Mouse (Mus musculus): ENCODE data around the gene Cyb5d1. TPM values are rescaled to one million over a fixed set of nuclear protein-coding genes. Genes with fewer than 3 reads are reported as not detected.
"Not testable (repeated sequence)": the region's sequence is repeated elsewhere in the genome, so short reads cannot be mapped to it uniquely, and the experiment has no call there.

Gene Cyb5d1
- polyA plus RNA-seq, 1 experiment from 2014 or later, result 27.4 TPM

DNA sequence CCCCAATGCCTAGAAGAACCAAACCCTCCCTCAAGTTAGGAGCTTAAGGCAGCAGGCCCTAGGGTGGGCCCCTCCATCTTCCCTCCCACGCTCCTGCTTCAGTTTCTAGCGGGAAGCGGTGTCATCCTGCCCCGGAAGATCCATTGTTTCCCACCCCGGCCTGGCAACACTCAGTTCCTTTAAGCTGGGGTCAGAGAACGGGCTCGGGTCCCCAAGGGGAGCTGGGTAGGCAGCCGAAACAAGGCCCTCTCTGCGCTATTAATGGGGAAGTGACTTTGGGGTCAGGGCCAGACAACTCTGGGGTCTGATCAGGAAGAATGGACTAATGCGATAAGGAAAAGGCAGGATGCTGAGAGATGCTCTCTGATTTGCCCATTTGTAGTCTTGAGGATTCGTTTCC, 1.3 kb upstream of the Cyb5d1 start:
- peaks cover 10% of the 10 kb centered on the region for H3K27me3 ChIP-seq (ENCODE audit: insufficient read depth, poor library complexity, severe bottlenecking)
- peaks cover 57% of the 10 kb centered on the region for H3K4me1 ChIP-seq
- DNase-seq (ENCODE audit: low spot score), result peak; percentile 76
- no peaks in the 10 kb centered on the region for H3K9me3 ChIP-seq
- peaks cover 29% of the 10 kb centered on the region for H3K36me3 ChIP-seq
- peak overlapping the region; percentile 77 for H3K4me3 ChIP-seq
- WGBS, result 19% methylated on average over 11 of the region's 11 CpGs
- peak overlapping the region; percentile 99 for H3K27ac ChIP-seq

DNA sequence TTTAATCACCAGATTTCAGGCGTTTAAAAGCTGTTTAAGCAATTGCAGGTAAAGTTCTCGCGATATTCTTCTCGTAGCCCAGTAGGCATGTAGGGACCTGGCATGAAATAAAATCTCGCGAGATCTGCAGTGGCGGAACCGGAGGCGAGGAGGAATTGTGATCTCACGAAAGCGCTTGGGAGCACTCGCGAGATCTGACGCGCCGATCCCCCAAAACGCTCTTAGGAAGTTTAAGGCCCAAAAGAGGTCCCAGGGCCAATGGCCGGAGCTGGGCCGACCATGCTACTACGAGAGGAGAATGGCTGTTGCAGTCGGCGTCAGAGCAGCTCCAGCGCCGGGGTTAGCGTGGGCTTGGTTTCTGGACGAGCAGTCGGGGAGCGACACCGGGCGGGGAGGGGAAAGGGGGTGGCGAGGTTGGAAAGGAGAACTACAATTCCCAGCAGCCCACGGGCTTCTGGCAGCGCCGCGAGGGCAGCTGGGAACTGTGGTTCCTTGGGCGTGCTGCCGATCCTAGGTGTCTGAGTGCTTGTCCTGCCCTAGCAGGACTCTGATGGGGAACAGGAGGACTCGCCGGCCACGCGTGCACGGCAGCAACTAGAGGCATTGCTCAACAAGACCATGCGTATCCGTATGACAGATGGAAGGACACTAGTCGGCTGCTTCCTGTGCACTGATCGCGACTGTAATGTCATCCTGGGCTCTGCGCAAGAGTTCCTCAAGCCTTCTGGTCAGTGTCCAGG, 373 bp upstream of the Cyb5d1 start:
- under 1% methylated on average over 48 of the region's 48 CpGs for whole genome bisulfite sequencing
- Histone ChIP-seq H3K27ac (peak overlapping the region; percentile 99), H3K36me3 (peaks cover 20% of the 10 kb centered on the region), H3K4me1 (peaks cover 49% of the 10 kb centered on the region), H3K9me3 (no peaks in the 10 kb centered on the region), H3K4me3 (peak overlapping the region; percentile 77), H3K27me3 (ENCODE audit: insufficient read depth, poor library complexity, severe bottlenecking) (peaks cover 8% of the 10 kb centered on the region)
- peak; percentile 99 for DNase-seq (ENCODE audit: low spot score)

DNA sequence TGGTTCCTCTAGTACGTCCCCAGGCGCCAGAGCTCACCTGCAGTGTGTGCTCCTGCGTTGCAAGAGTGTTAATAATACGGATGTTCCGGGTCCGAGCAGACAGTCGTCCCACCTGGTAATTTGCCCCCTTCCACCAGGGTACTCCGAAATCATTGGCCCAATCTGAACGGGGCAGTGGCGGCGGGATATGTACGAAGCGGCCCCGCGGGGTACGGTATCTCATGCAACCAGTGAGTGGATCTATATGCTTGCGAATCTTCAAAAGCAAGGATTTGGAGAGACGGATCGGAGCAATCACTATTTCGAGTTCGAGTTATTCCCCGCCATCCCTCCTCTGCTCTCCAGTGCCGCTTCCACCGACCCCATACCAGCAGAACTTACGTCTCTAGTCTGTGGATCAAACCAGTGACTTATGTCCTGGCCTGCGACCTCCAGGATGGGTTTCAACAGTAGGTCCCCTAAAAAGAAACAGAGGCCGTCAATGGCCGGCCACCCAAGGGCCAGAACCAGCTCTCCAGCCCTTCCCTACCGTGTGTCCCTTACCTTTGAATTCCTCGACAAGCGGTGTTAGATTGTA, 752 bp downstream of the Cyb5d1 start:
- WGBS, result 3% methylated on average over 31 of the region's 31 CpGs
- not testable (repeated sequence) for H3K27me3 ChIP-seq (ENCODE audit: insufficient read depth, poor library complexity, severe bottlenecking); H3K36me3 ChIP-seq; H3K9me3 ChIP-seq
- H3K4me3 ChIP-seq, result peak overlapping the region; percentile 77
- H3K27ac ChIP-seq, result peak overlapping the region; percentile 99
- DNase-seq (ENCODE audit: low spot score), result peak; percentile 74
- H3K4me1 ChIP-seq, result peaks cover 39% of the 10 kb centered on the region

DNA sequence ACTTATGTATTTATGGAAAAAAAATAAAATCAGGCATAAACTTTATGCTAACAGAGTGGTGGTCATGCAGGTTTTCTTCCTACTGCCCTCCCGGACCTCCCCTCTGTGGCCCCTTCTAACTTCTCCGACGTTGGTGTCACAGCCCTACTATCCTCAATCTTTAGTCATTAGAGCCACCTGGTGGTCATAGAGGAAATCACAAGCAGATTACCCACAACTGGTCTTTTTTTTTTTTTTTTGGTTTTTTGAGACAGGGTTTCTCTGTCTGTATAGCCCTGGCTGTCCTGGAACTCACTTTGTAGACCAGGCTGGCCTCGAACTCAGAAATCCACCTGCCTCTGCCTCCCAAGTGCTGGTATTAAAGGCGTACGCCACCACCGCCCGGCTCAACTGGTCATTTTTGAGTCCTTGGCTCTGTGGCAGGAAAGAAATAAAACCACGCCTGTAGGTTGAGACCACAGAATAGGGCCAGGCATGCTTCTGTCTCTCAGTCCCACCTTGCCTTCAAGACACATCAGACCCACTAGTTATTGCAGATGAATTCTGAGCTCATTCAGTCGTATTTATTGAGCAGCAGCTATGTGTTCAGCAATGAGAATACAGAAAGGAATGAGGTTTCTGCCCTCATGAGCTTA, 4.9 kb downstream of the Cyb5d1 start:
- H3K4me1 ChIP-seq, result peaks cover 4% of the 10 kb centered on the region; the same call in 1 of the 2 replicates
- H3K4me3 ChIP-seq, result no peak overlapping the region
- no peaks in the 10 kb centered on the region for H3K9me3 ChIP-seq
- H3K36me3 ChIP-seq, result 0 out of 2 replicates have a peak, but pooled peaks cover 4% of the 10 kb centered on the region
- H3K27me3 ChIP-seq (ENCODE audit: insufficient read depth, poor library complexity, severe bottlenecking), result no peaks in the 10 kb centered on the region
- DNase-seq (ENCODE audit: low spot score), result peak; percentile 72
- 48% methylated on average over 10 of the region's 10 CpGs for WGBS
- H3K27ac ChIP-seq, result no peak overlapping the region

DNA sequence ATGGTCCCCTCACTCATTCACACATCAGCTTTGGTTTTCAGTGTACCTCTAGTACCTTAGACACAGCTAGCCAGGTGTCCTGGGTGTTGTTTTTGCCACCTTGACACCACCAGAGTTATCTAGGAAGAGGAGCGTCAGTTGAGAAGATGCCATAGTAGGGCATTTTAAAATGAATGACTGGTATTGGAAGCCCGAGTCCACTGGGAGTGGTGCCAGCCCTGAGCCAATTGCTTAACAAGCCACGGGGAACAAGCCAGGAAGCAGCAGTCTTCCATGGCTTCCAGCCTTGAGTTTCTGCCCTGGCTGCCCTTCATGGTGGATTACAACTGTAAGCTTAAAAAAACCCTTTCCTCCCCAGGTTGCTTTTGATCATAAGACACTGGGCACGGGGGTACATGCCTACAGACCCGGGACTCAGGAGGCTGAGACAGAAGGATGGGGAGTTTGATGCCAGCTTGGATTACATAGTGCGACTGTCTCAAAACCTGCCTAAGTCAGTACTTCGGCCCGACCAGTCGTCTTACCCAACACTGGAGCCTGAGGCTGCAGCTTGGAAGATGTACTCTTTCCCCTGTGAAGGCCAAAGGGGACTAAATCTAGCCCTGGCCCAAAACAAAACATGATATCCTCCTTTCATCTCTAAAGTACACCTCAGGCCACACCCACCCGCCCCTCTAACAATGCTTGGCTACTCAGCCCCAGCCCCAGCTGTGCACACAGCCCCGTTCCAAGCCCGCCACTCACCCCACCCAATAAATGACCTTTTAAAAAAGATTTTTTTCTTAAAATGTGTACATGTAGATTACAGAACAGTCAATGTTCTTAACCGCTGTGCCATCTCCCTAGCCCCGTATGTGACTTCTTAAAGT, 5.7 kb downstream of the Cyb5d1 start:
- Histone ChIP-seq H3K9me3 (no peaks in the 10 kb centered on the region), H3K27me3 (ENCODE audit: insufficient read depth, poor library complexity, severe bottlenecking) (no peaks in the 10 kb centered on the region), H3K27ac (0 out of 2 replicates have a peak overlapping the region, but pooled peaks have one; percentile 39), H3K4me1 (peaks cover 4% of the 10 kb centered on the region; the same call in 1 of the 2 replicates), H3K36me3 (0 out of 2 replicates have a peak, but pooled peaks cover 4% of the 10 kb centered on the region), H3K4me3 (no peak overlapping the region)
- WGBS, result 73% methylated on average over 14 of the region's 14 CpGs
- DNase-seq (ENCODE audit: low spot score), result peak; percentile 69

DNA sequence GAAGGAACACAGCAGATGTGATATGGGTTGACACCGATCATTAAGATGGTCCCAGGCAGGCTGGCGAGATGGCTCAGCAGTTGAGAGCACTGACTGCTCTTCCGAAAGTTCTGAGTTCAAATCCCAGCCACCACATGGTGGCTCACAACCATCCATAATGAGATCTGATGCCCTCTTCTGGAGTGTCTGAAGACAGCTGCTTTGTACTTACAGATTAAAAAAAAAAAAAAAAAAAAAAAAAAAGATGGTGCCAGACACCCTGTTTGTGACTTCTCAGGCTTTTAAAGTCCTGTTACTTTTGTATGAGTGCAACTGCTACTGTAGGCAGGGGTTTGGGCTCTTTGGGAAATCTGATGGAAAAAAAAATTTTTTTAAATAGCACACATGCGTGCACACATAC, 6.8 kb downstream of the Cyb5d1 start:
- H3K4me1 ChIP-seq, result no peaks in the 10 kb centered on the region

DNA sequence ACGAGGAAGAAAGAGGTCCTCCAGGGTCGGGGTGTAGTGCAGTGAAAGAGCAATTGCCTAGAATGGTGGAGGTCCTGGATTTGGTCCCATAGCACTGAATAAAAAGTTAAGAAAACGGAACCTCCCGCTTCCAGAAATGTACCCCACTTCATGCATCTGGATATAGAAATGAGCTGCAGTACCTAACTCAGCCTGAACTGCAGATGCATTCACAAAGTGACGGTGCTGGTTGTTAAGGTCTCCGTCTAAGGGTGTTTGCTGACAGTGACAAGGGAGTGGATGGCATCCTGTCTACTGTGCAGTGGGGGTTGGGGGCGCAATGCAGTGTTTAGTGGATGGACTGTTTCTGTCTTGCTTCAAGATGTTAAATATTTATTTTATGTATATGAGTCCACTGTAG, 8.7 kb downstream of the Cyb5d1 start:
- DNase-seq (ENCODE audit: low spot score), result no peak
- Histone ChIP-seq H3K27ac (no peak overlapping the region), H3K27me3 (ENCODE audit: insufficient read depth, poor library complexity, severe bottlenecking) (no peaks in the 10 kb centered on the region), H3K9me3 (no peaks in the 10 kb centered on the region), H3K4me3 (no peak overlapping the region), H3K4me1 (peaks cover 7% of the 10 kb centered on the region; the same call in 1 of the 2 replicates), H3K36me3 (no peaks in the 10 kb centered on the region)
- 76% methylated on average over 7 of the region's 7 CpGs for WGBS

More for the DNA sequence above, 6.8 kb downstream of the Cyb5d1 start:
- Histone ChIP-seq H3K4me3 (no peak overlapping the region), H3K27ac (no peak overlapping the region), H3K36me3 (0 out of 2 replicates have a peak, but pooled peaks cover 4% of the 10 kb centered on the region), H3K9me3 (no peaks in the 10 kb centered on the region), H3K27me3 (ENCODE audit: insufficient read depth, poor library complexity, severe bottlenecking) (no peaks in the 10 kb centered on the region)
- WGBS, result 94% methylated on average over 4 of the region's 4 CpGs
- DNase-seq (ENCODE audit: low spot score), result no peak

DNA sequence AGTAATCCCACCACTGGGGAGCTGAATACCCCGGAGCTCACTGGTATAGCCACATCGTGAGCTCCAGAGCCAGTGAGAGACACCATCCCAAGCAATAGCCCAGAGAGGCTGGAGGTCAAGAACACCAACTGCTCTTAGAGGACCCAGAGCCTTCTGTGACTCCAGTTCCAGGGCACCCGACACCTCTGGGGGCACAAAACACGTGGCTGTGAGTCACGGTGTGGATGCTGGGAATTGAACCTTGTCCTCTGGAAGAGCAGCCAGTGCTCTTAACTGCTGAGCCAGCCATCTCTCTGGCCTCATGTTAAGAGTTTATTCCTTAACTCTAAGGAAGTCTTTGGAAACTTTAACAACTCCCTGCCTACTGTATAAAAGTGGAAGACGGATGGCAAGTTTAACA, 10.5 kb downstream of the Cyb5d1 start:
- Histone ChIP-seq H3K4me3 (no peak overlapping the region), H3K27ac (no peak overlapping the region), H3K36me3 (no peaks in the 10 kb centered on the region), H3K9me3 (no peaks in the 10 kb centered on the region), H3K4me1 (peaks cover 14% of the 10 kb centered on the region), H3K27me3 (ENCODE audit: insufficient read depth, poor library complexity, severe bottlenecking) (no peaks in the 10 kb centered on the region)
- WGBS, result 80% methylated on average over 6 of the region's 6 CpGs
- peak; percentile 53 for DNase-seq (ENCODE audit: low spot score)

DNA sequence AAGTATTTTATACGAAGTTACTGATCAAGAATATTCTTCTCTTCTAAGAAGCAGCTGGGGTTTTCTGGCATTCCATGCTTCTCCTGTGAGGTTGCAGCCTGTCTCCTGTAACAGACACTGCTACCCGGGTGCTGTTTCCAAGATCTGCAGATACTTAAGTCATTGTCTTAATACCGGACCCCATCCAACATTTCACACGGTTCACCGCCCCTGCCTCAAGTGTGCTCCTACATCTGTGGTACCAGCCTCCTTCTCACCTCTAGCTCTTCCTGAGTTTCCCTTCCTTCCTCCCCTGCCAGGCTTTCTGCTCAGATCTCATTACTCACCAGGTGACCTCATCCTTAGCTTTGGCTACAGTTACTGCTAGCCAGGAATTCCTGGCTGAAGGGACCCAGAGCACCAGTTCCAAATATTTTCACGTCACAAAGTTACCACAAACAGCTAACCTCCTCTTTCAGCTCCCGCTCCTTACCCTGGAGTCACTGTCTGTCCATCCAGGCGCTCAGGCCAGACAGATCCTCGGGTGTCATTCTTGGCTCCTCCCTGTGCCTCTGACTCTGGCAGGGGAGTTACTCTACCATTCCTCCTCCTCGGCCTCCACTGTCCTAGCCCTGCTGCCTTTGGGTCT, 12.8 kb downstream of the Cyb5d1 start:
- Histone ChIP-seq H3K4me1 (peaks cover 20% of the 10 kb centered on the region), H3K27me3 (ENCODE audit: insufficient read depth, poor library complexity, severe bottlenecking) (no peaks in the 10 kb centered on the region), H3K36me3 (peaks cover 3% of the 10 kb centered on the region; the same call in 1 of the 2 replicates), H3K9me3 (no peaks in the 10 kb centered on the region), H3K27ac (0 out of 2 replicates have a peak overlapping the region, but pooled peaks have one; percentile 43), H3K4me3 (no peak overlapping the region)
- peak; percentile 69 for DNase-seq (ENCODE audit: low spot score)
- WGBS, result 57% methylated on average over 10 of the region's 10 CpGs

DNA sequence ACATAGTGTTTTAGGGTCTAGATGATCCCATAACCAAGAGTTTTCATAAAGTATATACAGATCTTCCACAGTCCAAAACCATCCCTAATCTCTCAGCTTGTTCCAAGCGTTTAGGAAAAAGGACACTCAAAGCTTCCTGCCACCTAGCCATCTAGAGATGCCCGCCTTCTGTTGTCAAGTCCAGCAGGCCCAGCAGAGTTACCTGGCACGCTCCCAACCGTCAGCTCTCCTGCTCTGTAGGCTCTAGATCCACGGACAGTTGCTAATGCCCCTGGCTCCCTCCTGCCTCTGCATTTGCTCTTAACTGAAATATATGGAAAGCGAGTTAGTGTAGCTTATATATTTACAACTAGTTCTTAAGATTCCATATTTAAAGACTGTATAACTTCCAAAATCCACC, 14.1 kb downstream of the Cyb5d1 start:
- Histone ChIP-seq H3K4me1 (peaks cover 20% of the 10 kb centered on the region), H3K36me3 (peaks cover 3% of the 10 kb centered on the region; the same call in 1 of the 2 replicates), H3K27ac (no peak overlapping the region), H3K9me3 (no peaks in the 10 kb centered on the region), H3K4me3 (no peak overlapping the region), H3K27me3 (ENCODE audit: insufficient read depth, poor library complexity, severe bottlenecking) (no peaks in the 10 kb centered on the region)
- WGBS, result 80% methylated on average over 6 of the region's 6 CpGs
- no peak for DNase-seq (ENCODE audit: low spot score)

DNA sequence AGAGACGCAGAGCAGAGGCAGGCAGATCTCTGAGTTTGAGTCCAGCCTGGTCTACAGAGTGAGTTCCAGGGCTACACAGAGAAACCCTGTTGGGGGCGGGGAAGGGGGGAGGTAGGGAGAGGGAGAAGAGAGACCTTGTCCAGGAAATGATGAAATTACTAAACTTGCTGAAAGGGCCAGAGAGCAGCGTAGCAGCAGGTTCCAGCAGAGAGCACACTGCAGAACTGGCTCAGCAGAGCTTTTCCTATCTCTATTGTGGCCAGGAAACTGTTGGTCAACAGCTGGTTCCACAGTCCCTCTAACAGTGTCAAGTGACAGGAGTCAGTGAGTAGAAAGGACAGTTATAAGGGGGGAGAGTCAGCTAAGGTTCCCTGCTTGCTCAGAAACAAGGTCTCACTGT, 15.8 kb downstream of the Cyb5d1 start:
- Histone ChIP-seq H3K27ac (no peak overlapping the region), H3K9me3 (no peaks in the 10 kb centered on the region), H3K4me3 (no peak overlapping the region), H3K4me1 (peaks cover 20% of the 10 kb centered on the region), H3K27me3 (ENCODE audit: insufficient read depth, poor library complexity, severe bottlenecking) (no peaks in the 10 kb centered on the region), H3K36me3 (peaks cover 7% of the 10 kb centered on the region; the same call in 1 of the 2 replicates)
- DNase-seq (ENCODE audit: low spot score), result no peak
- WGBS, result 74% methylated on average over 3 of the region's 3 CpGs

DNA sequence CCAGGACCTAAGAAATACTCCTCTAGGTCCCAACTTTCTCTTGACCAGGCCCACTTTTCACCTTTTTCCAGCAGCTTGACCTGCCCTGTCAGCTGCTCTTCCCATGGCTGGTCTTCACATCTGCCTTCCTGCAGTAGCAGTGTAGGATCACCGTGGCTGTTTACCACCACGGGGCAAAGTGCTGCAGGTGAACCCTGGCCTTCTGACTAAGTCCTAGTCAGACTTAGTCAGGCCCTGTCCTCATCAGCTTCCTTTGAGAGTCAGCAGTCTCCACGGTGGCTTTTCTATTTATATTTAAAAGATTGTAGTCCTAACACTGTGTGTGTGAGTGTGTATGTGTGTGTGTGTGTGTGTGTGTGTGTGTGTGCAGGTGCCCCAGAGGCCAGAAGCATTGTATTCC, 17.7 kb downstream of the Cyb5d1 start:
- H3K4me1 ChIP-seq, result peaks cover 24% of the 10 kb centered on the region
- H3K36me3 ChIP-seq, result peaks cover 12% of the 10 kb centered on the region; the same call in 1 of the 2 replicates
- H3K27ac ChIP-seq, result no peak overlapping the region
- no peak overlapping the region for H3K4me3 ChIP-seq
- no peaks in the 10 kb centered on the region for H3K9me3 ChIP-seq
- DNase-seq (ENCODE audit: low spot score), result no peak
- no peaks in the 10 kb centered on the region for H3K27me3 ChIP-seq (ENCODE audit: insufficient read depth, poor library complexity, severe bottlenecking)
- 75% methylated on average over 3 of the region's 3 CpGs for WGBS
